Mouse (Mus musculus) thymus, postnatal 10 days (tissue): ENCODE results near the gene Ssna1.
A peak's percentile ranks its signal among the peaks of the same experiment; 100 is the strongest.

Experiments
- DNase-seq, 2 experiments: peaks; one replicate each; pipeline ENCODE4 v3.0.0; 2021; ENCODE audit warnings: low spot score in 2 of 2

Gene Ssna1

DNA sequence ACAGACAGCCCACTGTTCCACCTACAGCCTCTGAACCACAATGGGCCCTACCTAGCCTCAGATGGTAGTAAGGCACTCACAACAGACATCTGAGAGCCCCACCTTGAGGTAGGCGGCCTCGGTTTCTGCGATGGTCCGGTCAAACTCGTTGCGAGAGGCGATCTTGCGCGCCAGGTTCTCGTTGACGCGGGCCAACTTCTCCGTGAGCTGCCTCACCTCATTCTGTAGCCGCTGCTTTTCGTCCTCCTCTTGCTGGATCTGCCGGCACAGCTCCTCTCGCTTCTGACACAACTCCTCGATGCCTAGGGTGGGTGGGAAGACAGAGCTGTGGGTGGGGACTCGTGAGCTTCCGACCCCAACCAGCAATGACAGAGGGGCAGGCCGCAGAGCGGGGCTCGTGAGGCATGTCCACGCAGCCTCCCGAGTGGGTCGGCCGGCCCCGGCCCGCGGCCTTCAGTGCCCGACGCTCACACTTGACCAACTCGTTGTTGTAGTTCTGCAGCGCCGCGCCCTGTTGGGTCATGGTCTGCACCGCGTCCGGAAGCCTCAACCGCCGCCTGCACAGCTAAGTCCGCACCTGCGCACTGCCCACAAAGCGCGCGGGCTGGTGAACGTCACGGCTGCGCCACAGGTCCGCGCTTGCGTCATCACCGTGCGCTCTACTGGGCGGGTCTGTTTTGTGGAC is at the start of gene Ssna1, which contains the start of gene Anapc2:
Gene Ssna1 (minus strand): TSS at position 612 of the 685 bp plus-strand sequence.
Gene Anapc2 (plus strand): TSS at position 652 of the 685 bp plus-strand sequence.
- peak; percentile 94 to 97 for DNase-seq

DNA sequence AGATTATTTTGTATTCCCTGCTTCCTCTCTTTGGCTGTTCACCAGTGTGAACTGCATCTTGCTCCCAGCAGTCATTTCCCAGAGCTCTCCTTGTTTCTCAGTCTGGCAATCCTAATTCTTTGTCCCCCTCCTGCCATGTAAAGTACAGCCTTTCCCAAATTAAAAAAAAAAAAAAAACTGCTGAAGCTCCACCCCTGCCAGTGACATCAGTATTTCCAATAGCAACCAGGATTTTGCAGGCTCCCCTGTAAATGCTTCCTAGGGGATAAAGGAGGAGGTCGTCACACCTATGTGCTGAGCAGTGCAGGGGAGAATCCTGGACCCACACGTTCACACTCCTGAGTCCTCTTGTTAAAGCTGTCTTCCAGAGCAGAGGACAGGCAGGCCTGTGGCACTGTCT is 47.8 kb upstream of the Ssna1 start:
- no peak for DNase-seq

DNA sequence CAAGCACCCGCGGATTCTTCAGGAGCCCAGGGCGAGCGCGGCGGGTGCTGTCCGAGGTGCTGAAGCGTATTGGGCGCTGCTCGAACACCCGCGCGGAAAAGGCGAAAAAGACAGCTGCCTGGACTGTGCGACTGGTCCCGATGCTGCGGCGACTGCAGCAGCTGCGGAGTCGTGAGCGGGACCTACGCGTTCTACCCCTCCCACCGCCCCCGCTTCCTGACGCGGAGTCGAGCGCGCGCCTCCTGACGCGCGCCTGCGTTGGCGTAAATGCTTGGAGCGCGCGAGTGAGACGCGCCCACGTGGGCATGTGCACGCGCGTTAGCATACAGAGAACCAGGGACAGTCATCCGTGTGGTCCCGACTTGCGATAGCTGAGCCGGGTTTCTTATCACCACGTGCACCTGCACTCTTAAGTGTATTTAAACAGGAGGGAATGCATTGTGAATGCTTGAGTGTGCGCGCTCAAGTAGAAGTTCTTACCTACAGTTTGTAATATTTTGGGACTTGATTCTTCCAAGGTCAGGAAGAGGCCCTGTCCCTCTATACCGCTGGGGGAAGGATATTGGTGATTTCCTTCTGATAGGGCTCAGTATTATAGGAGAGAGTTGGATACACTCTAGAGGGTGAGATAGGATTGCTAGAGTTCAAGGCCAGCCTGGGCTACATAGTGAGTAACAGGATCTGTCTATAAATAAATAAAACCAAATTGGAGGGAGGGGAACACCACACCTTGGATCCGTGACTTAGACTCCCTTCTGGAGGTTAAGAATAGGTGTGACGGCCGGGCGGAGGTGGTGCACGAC is 46.9 kb upstream of the Ssna1 start, which contains the start of gene Grin1:
Gene Grin1 (minus strand): TSS at position 217 of the 803 bp plus-strand sequence.
- DNase-seq: peak; percentile 32 to 78

DNA sequence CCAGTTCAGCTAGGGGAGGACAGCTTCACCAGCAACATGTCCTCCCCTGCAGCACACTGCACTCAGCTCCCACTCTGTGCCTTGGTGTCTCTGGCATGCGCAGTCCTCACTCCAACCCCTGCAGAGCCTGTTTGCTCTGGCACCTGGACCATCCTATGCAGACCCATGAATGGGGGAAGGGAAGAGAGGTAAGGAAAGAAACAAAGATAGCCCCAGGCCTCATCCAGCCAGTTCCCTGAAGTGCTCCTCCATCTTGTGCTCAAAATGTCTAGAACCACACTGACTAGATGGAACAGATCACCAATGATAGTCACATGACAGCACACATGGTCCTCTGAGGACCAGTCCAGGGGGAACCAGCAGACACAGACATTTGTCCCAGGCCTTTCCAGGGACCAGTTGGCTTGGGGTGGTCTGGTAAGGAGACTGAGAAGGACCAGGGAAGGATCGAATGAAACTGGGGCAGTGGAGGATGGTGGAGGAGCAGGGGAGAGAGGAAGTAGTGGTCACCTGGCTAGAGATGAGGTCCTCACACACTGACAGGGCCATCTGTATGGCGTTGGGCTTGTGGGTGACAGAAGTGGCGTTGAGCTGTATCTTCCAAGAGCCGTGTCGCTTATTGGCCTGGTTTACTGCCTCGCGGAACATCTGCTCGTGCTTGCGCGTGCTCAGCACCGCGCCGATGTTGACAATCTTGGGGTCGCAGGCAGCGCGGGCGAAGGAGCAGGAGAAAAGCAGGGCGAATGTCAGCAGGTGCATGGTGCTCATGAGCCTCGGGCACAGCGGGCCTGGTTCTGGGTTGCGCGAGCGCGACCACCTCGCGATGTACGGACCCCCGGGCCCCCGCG is 46.1 kb upstream of the Ssna1 start:
- no peak for DNase-seq

DNA sequence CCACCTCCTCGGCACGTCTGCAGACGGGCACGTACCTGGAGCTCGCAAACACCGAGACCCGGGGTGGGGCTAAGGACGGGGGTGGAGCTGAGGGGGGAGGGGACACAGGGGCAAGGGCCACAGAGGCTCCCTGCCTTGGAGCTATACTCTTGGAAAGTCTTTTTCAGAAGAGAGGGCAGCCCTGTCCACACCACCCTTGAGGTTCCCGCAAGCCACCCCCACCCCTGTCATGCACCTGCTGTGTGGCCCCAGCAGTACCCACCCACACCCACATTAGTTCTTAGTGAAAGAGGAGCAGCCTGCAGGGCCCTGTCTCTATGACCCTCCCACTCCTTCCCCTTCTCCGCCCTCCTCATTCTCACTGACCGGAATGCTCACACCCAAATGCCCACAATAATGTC is 39.3 kb upstream of the Ssna1 start:
- DNase-seq: no peak

DNA sequence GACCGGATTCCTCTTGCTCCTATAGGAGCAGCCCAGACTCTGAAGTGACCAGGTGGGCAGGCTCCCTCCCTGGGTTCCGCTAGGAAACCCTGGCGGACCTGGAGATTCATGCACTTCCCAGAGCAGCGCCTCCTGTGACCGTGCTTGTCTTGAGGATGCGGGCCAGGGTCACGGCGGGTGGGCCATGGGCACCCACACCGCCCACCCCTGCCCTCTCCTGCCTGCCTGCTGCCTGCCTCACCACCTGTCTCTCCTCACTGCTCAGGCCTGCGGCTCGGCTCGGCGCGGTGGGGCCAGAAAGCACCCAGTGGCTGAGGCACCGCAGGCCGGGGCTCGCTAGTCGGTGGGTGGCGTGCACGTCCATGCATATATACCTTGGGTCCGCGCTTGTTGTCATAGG is 38.7 kb upstream of the Ssna1 start:
- no peak for DNase-seq

DNA sequence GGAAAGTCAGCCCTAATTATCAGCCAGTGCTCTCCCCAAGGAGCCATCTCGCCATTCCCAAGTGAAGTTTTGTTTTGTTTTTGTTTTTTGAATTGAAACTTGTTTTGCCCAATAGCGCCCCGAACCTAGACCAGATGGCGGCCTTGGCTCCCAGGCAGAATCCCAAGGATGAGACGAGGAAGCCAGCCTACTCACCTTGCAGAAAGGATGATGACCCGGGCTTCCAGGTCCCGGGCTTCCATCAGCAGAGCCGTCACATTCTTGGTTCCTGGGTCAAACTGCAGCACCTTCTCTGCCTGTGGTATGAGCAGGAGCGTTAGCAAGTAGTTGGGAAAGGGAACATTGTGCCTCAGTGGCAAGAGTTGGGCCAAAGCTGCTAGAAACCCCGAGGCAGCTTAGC is 37.9 kb upstream of the Ssna1 start:
- DNase-seq: no peak

DNA sequence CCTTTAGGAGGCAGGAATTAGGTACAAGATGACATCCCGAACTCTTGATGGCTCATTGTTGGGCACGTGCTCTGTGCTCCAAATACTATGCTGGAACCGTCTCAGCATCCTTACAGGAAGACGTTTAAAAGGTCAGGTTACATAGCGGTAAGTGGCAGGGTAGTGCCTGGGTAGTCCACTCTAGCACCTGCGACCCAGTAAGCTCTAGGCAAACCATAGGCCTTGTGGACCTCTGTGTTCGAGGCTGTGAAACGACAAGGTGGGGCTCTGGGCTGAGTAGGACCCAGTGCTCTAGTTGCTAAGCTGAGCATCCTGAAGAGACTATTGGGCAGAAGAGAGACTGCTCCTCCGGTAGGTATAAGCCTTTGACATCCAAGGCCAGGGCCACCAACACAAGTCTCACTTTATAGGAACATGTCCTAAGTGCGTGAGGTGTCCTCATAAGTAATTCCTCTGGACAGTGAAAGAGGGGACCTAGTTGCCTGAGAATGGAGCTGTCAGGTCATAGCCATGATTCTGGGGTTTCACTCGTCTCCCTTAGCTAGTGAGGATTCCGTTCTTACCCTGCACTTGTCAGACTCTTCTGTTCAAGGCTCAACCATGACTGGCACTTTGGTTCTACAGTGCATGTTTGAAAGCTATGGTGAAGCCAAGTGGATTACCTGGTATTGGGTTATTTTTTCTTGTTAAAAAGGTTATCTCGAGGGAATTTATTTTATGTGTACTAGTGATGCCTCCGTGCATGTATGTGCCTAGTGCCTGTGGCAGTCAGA is 33.5 kb upstream of the Ssna1 start:
- DNase-seq: no peak

DNA sequence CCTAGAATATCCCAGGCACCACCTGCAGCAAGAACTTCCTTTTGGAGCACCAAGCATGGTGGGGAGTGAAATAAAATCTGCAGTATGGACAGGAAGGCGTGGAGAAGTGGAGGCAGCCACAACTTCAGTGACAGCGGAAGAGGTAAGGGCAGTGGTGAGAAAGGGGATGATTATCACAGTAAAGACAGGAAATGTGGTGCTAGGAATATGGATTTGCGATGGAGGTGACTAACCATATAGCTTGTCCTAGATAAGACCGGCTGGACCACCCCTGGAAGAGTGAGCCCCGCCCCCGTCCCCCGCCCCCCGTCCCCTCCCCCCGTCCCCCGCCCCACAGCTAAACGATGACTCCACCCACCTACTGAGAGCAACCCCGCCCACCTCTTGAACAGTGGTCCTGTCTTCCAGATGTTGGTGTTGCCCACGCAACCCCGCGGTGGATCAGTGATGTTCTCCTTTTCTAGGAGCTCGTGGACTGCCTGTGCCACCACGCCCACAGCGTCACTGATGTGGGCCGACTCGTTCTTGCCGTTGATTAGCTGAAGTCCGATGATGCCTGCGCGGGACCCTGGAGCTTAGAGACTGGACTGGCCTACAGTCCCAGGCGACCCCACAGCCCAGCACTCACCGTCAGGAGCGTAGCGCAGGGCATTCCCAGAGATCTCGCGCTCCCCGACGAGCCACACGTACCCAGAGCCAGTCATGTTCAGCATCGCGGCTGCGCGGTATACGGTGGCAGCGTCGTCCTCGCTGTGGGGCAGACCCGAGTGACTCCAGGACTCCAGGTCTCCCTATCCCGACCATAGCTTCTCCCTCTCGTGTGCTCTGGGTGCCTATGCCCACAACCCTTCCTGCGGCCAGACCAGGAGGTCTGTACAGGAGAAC is 32.7 kb upstream of the Ssna1 start:
- no peak for DNase-seq

DNA sequence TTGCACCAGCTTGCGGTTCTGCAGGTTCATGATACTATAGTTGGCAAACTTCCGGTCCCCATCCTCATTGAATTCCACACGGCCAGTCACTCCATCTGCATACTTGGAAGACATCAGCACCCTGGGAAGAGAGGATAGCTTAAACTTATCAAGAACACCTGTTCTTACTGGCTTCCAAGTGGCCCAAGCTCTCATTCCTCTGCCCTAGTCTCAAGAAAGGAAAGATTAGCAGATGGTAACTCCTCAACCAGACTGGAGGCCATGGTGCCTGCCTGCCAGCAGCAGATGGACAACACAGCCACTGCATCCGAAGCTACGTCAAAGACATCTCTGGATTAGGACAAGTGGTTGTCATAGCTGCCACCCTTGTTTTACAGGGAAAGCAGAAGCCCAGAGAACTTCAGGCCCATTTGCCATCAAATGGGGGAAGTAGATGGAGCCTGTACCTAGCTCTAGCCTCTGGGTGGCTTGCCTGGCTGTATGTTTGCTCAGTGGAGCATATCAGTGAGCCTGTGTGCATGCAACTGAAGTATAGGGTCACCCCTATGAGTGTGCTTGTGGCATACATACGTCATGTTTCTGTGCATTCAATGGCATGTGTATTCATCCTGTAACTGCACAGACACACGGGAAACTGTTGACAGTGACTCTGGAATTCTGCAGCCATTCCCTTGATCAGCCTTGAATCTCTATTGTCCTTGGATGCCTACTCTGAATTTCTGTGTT is 31.9 kb upstream of the Ssna1 start:
- DNase-seq: no peak

DNA sequence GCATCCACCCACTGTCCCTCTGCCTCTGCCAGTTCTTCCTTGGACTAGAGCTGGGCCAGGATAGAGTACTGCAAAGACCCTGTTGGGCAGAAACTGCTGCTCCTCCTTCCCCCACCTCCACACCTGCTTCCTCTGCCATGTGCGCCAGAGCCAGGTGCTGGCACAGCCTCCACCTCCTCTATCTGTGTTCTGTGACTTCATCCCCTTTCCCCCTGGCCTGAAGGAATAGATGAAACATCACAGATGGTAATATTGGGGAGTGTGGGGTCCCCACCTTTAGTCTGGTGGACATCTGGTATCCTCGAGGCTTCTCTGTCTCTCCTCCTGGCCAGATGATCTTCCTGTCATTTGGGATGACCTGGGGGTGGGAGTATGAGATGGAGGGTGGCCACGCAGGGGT is 31.2 kb upstream of the Ssna1 start:
- DNase-seq: no peak

DNA sequence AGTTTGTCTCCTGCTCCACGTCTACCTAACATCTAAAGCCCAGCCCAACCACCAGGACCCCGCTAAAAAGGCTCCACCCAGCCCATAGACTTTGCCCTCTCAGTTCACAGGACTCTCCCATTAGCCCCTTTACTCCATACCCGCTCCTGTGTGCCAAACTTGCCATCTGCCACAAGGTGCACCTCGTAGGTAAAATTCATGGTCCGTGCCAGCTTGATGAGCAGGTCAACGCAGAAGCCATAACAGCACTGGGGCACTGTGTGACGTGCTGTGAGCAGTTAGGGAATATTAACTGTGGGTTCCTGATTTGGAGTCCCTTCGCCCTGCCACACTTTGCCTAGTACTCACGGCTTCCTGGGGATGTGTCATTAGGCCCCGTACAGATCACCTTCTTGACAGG is 25.8 kb upstream of the Ssna1 start:
- no peak for DNase-seq

DNA sequence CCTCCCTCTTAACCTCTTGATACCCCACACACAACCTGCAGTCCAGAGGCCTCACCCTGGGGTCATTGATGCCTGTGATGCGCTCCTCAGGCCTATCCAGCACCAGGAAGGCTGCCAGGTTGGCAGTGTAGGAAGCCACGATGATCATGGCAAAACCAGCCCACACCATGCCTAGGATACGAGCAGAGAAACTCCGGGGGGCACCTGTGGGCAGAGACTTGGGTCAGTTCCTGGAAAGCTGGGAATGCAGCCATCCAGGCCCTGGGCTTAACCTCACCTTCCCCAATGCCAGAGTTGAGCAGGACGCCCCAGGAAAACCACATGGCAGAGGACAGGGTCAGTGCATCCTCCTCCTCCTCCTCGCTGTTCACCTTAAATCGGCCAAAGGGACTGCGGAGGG is 24.9 kb upstream of the Ssna1 start:
- no peak for DNase-seq

DNA sequence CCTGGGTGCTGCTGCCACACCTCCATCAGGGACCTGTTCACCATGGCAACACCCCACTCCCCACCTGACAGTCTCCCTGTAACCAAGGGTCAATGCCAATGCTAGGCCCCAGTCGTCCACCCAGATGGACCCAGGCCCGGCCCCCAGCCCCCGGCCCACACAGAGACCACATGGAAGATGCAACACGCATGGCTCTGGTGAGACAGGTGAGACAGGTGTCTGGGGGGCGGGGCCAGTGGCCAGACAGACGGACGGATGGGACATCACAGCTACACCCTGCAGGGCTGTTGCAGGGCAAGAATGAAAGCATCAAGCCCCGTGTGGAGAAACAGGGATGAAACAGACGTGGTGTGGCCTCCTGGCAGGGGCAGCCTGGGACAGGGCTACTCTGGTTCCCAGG is 21.5 kb upstream of the Ssna1 start:
- no peak for DNase-seq

DNA sequence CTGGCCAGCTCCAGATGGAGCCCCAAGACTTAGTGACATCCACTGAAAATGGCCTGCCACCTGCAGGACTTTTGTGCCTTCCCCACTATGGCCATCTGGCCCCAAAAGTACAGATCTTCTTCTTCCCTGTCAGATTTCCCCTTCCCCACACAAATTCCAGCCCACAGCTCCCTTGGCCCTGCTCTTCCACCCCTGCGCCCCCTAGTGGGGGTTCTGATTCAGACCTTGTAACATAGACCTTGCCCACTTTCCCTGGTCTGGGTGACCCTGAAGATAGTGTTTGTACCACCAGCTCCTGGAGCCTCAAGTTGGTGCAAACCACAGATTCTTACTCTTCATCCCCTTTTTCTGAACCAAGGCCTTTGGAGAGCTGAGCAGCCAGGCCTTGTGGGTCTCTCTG is 20.6 kb upstream of the Ssna1 start:
- peak; percentile 19 to 79 for DNase-seq

DNA sequence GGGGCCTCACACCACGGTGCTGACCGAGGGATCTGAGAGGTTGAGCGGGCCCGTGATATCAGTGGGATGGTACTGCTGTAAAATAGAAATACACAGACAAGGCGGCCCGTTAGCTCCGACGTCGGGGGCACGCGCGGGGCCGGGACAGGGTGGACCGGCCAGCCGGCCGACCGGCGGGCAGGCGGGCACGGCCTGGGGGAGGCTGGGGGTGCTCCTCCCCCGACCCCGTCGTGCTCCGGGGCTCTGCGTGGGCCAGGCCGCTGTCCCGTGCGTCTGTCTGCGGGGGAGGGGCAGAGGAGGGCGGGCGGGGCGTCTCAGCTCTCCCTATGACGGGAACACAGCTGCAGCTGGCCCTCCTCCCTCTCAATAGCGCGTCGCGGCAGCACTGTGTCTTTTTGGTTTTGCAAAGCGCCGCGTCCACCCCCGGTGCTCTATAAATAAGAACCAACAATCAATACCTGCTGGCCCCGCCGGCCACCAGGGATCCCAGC is 19.9 kb upstream of the Ssna1 start:
- DNase-seq: no peak

DNA sequence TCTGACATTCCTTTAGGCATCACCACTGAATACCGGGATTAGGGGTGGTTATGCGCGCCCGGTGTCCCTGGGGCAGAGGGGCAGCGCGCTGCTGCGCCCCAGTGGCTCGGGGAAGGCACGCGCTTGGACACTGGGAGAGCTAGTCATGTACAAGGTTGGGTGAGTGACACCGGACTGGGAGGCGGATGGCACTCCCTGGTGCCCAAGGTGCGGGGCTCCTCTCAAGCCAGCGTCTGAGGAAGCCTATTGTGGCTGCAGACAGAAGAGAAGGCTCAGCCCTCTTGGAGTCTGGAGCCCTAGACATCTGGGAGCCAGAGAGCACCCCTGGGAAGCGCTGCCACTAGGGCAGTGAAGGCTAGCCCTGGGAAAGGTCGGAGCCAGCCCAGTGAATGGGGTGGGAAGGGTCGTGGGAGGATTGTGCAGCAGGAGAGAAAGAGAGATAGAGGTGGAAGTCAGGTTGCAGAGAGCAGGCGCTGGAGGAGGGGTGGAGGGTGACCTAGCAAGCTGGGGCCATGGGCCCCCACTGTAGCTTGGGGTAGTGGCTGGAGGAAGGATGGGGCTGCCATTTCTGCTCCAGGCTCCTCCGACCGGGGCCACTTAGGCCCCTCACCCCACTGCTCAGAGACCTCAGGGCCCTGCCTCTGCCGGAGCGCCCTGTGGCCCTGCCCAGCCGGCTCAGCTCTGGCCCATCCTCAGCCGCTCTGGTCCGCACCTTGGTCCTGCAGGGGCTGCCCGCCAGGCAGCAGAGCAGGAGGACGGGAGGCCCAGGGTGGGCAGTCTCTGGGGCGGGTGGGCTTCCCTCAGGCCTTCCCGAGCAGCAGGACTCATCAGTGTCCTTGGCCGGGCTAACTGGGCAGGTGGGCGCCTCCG is 19.2 kb upstream of the Ssna1 start:
- DNase-seq: no peak

DNA sequence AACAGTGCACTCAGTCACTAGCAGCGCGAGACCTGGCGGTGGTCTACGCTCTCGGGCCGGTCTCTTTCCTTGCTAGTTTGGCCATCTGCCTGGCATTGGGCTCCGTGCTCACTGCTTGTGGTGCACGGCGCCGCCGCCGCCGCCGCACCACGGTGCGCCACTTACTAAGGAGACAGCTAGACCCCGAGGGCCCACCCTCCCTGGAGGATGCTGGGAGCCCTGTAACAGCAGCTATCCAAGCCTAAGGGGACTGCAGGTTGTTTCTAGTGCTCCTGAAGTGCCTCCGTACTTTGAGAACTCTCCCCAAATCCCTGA is 18.5 kb upstream of the Ssna1 start:
- DNase-seq: no peak
